ENCODE assay signal across 27 mouse cellular contexts in the genomic region with DNA sequence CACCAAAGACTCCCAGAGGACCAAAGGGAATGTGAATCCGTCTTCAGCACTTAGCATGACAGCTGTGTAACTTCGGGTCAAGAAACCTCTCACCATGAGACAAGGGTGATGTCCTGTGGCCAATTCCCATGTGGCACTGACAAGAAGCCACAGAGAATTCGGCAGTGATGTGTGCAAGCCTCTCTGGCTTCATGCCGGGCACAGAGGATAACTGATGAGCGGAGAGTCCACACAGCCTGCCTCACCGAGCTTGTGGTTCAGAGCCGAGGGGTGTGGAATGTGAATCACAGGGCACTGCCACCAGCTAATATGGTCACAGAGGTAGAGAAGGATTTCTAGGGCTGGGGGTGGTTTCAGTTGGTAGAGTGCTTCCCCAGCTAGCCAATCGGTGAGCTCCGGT. TPM values are rescaled to one million over a fixed set of nuclear protein-coding genes. Genes with fewer than 3 reads are reported as not detected.
A peak's percentile ranks its signal among the peaks of the same experiment; 100 is the strongest.
DNase-seq lines count a peak whose midpoint lies in the region; ATAC-seq and TF ChIP-seq lines count a peak whose summit lies in the region.
"Had no signal": no experiment of that assay in that cellular context is flagged by ENCODE, and none has a peak within 500 bp of the region (broad histone marks: within the 10 kb centered on the region; RNA-seq: fewer than 3 reads in every experiment).

No protein-coding gene starts in this region.

- no peak for TF ChIP-seq CTCF in C2C12 (IDR thresholded peaks at IDR 0.05; ENCODE audit: control insufficient read depth, insufficient read depth, insufficient read length)
- no peak for TF ChIP-seq CTCF in midbrain, postnatal 0 days (IDR thresholded peaks at IDR 0.05)

- no peaks in the 10 kb centered on the region for H3K79me2 ChIP-seq in C2C12 (ENCODE audit: control insufficient read depth, insufficient read depth)

- WGBS in midbrain, postnatal 0 days, result 75% methylated on average over 9 of the region's 9 CpGs
- 74% methylated on average over 9 of the region's 9 CpGs for WGBS in heart, embryonic 11.5 days (ENCODE audit: insufficient replicate concordance)

- no peaks in the 10 kb centered on the region for H3K79me3 ChIP-seq in C2C12 (ENCODE audit: low read depth)

- H3K27ac ChIP-seq in midbrain, postnatal 0 days (ENCODE audit: low read depth, low read length), result no peak overlapping the region
- no peak overlapping the region for H3K27ac ChIP-seq in heart, embryonic 11.5 days (ENCODE audit: low read depth, low read length)
- H3K27ac ChIP-seq: embryonic facial prominence, embryonic 13.5 days; embryonic facial prominence, embryonic 15.5 days; forebrain, embryonic 10.5 days; forebrain, embryonic 12.5 days had no signal

- H3K4me2 ChIP-seq in midbrain, postnatal 0 days (ENCODE audit: low read depth, low read length, poor library complexity, severe bottlenecking), result no peak overlapping the region
- no peak overlapping the region for H3K4me2 ChIP-seq in heart, embryonic 11.5 days
- H3K4me2 ChIP-seq: embryonic facial prominence, embryonic 13.5 days; embryonic facial prominence, embryonic 15.5 days; forebrain, embryonic 12.5 days had no signal

- peak; percentile 14 for DNase-seq in lung, postnatal 10 days
- DNase-seq in lung, postnatal 36 days, result no peak
- peak; percentile 75 for DNase-seq in Muller cell, postnatal 12 days (ENCODE audit: inconsistent ontology term)
- peak; percentile 4 for DNase-seq in splenic B cell, adult 2 months (ENCODE audit: low read depth, low spot score)
- no peak for DNase-seq in midbrain, postnatal 0 days (ENCODE audit: low spot score)
- no peak for DNase-seq in adrenal gland, postnatal 36 days
- DNase-seq: adrenal gland, adult 8-10 months; adrenal gland, postnatal 14 days; B cell, adult 2 months; cerebellum, adult 11 months; cerebellum, adult 18-20 months; cerebellum, adult 8-10 months; cerebellum, adult 9-11 months; cerebellum, postnatal 14 days; cerebellum, postnatal 36 days; embryo, embryonic 11 days had no signal

- no peaks in the 10 kb centered on the region for H3K36me3 ChIP-seq in C2C12 (ENCODE audit: control insufficient read depth, insufficient read depth)
- H3K36me3 ChIP-seq in splenic B cell, adult 2 months (ENCODE audit: control insufficient read depth, insufficient read depth, low read length, poor library complexity, severe bottlenecking), result no peaks in the 10 kb centered on the region; the same call in 1 of the 2 replicates
- no peaks in the 10 kb centered on the region for H3K36me3 ChIP-seq in midbrain, postnatal 0 days (ENCODE audit: insufficient read depth, low read length)
- no peaks in the 10 kb centered on the region; the same call in 1 of the 2 replicates for H3K36me3 ChIP-seq in heart, embryonic 11.5 days (ENCODE audit: control insufficient read depth, insufficient read depth, low read length)

- no peaks in the 10 kb centered on the region for H3K9me3 ChIP-seq in midbrain, postnatal 0 days (ENCODE audit: low read length)
- no peaks in the 10 kb centered on the region for H3K9me3 ChIP-seq in heart, embryonic 11.5 days (replicated peaks; ENCODE audit: control insufficient read depth, low read length)
- H3K9me3 ChIP-seq: forebrain, embryonic 12.5 days; G1E had no signal

- H3K4me3 ChIP-seq in C2C12 (ENCODE audit: insufficient read depth, poor library complexity, severe bottlenecking), result no peak overlapping the region
- H3K4me3 ChIP-seq in midbrain, postnatal 0 days (ENCODE audit: low read depth, low read length), result no peak overlapping the region
- no peak overlapping the region for H3K4me3 ChIP-seq in heart, embryonic 11.5 days (ENCODE audit: low read depth, low read length)
- H3K4me3 ChIP-seq: embryonic facial prominence, embryonic 13.5 days; embryonic facial prominence, embryonic 15.5 days; erythroblast, embryonic 14.5 days; forebrain, embryonic 10.5 days; forebrain, embryonic 12.5 days had no signal

- peaks cover 5% of the 10 kb centered on the region; the same call in 1 of the 2 replicates for H3K4me1 ChIP-seq in midbrain, postnatal 0 days (ENCODE audit: insufficient read depth, low read length)
- H3K4me1 ChIP-seq in heart, embryonic 11.5 days (ENCODE audit: control insufficient read depth, insufficient read depth, low read length), result peaks cover 4% of the 10 kb centered on the region
- H3K4me1 ChIP-seq: embryonic facial prominence, embryonic 15.5 days had no signal

- no peak overlapping the region for H3ac ChIP-seq in C2C12 (ENCODE audit: control insufficient read depth, insufficient read length, low read depth)

- no peaks in the 10 kb centered on the region for H3K27me3 ChIP-seq in C2C12 (ENCODE audit: control insufficient read depth, insufficient read depth, insufficient read length)
- no peaks in the 10 kb centered on the region for H3K27me3 ChIP-seq in splenic B cell, adult 2 months (ENCODE audit: control insufficient read depth, insufficient read depth, low read length, poor library complexity, severe bottlenecking)
- no peaks in the 10 kb centered on the region for H3K27me3 ChIP-seq in midbrain, postnatal 0 days (ENCODE audit: insufficient read depth, low read length)
- H3K27me3 ChIP-seq in heart, embryonic 11.5 days (ENCODE audit: control insufficient read depth, insufficient read depth, low read length), result no peaks in the 10 kb centered on the region
- H3K27me3 ChIP-seq: embryonic facial prominence, embryonic 13.5 days; embryonic facial prominence, embryonic 15.5 days had no signal

- ATAC-seq in midbrain, postnatal 0 days (ENCODE audit: low FRiP score), result no peak
- ATAC-seq in heart, embryonic 11.5 days (replicated peaks; ENCODE audit: insufficient number of reproducible peaks, low FRiP score, low TSS enrichment), result no peak
- ATAC-seq: activated CD4-positive, CD25-positive, alpha-beta regulatory T cell, adult 4 months; forebrain, embryonic 14.5 days; forebrain, embryonic 16.5 days had no signal

- no peak overlapping the region for H3K9ac ChIP-seq in midbrain, postnatal 0 days (replicated peaks; ENCODE audit: low read length, poor library complexity, severe bottlenecking)
- no peak overlapping the region for H3K9ac ChIP-seq in heart, embryonic 11.5 days (ENCODE audit: low read depth, low read length)
- H3K9ac ChIP-seq: embryonic facial prominence, embryonic 13.5 days; embryonic facial prominence, embryonic 15.5 days; forebrain, embryonic 12.5 days had no signal

TF ChIP-seq in C2C12, 6 proteins besides CTCF, POLR2A, EP300 and RAD21:
- TF ChIP-seq MAX (IDR thresholded peaks at IDR 0.05), result peak; percentile 85
- TF ChIP-seq CEBPB (IDR thresholded peaks at IDR 0.05; ENCODE audit: low read depth), result no peak
- TF ChIP-seq FOSL1 (IDR thresholded peaks at IDR 0.05; ENCODE audit: insufficient read depth, low read length, poor library complexity, severe bottlenecking), result peak; percentile 29
- no peak for TF ChIP-seq USF1 (IDR thresholded peaks at IDR 0.05; ENCODE audit: low read depth)
- TF ChIP-seq MYOD1 (IDR thresholded peaks at IDR 0.05; ENCODE audit: control insufficient read depth, insufficient read length, low read depth), result peak; percentile 23
- TF ChIP-seq MYOG (IDR thresholded peaks at IDR 0.05; ENCODE audit: control insufficient read depth, extremely low read depth, insufficient read length), result no peak

RNA-seq across cellular contexts. Expression of gene Sap30l, which starts 42.8 kb away (rescaled TPM):
- 34.9 TPM for polyA plus RNA-seq in C2C12 (2012; fragmentation: generic; extraction: Trizol)
- total RNA-seq in midbrain, postnatal 0 days (2014; rRNA removed), result 35.1 and 40.1 TPM in 2 replicates
- 9.4 and 11.6 TPM in 2 replicates for polyA plus RNA-seq in midbrain, postnatal 0 days (2015; fragmentation: Nextera tagmentation; extraction: Ambion mirVana)
- 10.7 and 10.8 TPM in 2 replicates for polyA plus RNA-seq in heart, embryonic 11.5 days (2014; fragmentation: Nextera tagmentation; extraction: Ambion mirVana)
- 10 to 100 TPM; 52.4 to 60.4 TPM for total RNA-seq in adrenal gland, postnatal 36 days (2021)

Comparison
In these comparisons a context has a peak if more than half of its experiments do, and no peak if none do; other contexts are left out.
1. DNase-seq: peak in lung, postnatal 10 days (single experiment), Muller cell, postnatal 12 days (single experiment) and splenic B cell, adult 2 months (single experiment); none in lung, postnatal 36 days (single experiment), midbrain, postnatal 0 days (single experiment) and adrenal gland, postnatal 36 days (0 of 2).